Mouse (Mus musculus): Measurements from ENCODE around the gene Kifc3. TPM values are rescaled to one million over a fixed set of nuclear protein-coding genes. Genes with fewer than 3 reads are reported as not detected.

Kifc3 gene
- total and polyA plus RNA-seq, 3 experiments, result 10.6 to 19.1 TPM; not detected in 1

GRCm38 (mm10) chr8:95156108-95156507 is 46.5 kb downstream of the Kifc3 start:
- H3K79me2 ChIP-seq (ENCODE audit: control insufficient read depth, insufficient read depth, low read length, poor library complexity), result no peaks in the 10 kb centered on the region
- H3K4me1 ChIP-seq (ENCODE audit: control insufficient read depth in 1 of 2, insufficient read depth in 2 of 2, low read length in 2 of 2), result peaks cover 0 to 2% of the 10 kb centered on the region in 2 experiments; a peak in 2 of 4 replicates
- H3K4me3 ChIP-seq (ENCODE audit: control insufficient read depth in 1 of 2, insufficient read depth in 1 of 2, low read depth in 2 of 2, low read length in 2 of 2), result no peak overlapping the region
- no peaks in the 10 kb centered on the region; a peak in 1 of 4 replicates for H3K27me3 ChIP-seq (ENCODE audit: control insufficient read depth in 1 of 2, insufficient read depth in 2 of 2, low read length in 2 of 2)
- no peak overlapping the region for H3K9ac ChIP-seq (ENCODE audit: control insufficient read depth, low read depth, low read length, poor library complexity, severe bottlenecking)
- no peak overlapping the region for H3K27ac ChIP-seq (ENCODE audit: control insufficient read depth, low read depth, low read length)
- TF ChIP-seq GATA1 (IDR thresholded peaks at IDR 0.05; ENCODE audit: low read depth, low read length), result no peak
- TF ChIP-seq MYB (IDR thresholded peaks at IDR 0.05; ENCODE audit: low read depth, low read length), result no peak
- no peak for TF ChIP-seq ZMIZ1 (IDR thresholded peaks at IDR 0.05; ENCODE audit: low read depth, low read length)
- TF ChIP-seq ELF1 (IDR thresholded peaks at IDR 0.05; ENCODE audit: low read depth, low read length), result no peak
- TF ChIP-seq TBP (IDR thresholded peaks at IDR 0.05; ENCODE audit: low read depth, low read length), result no peak
- no peak for TF ChIP-seq ZC3H11A (IDR thresholded peaks at IDR 0.05; ENCODE audit: low read depth, low read length)
- no peak for TF ChIP-seq RAD21 (IDR thresholded peaks at IDR 0.05; ENCODE audit: low read depth, low read length)
- TF ChIP-seq EP300 (IDR thresholded peaks at IDR 0.05; ENCODE audit: low read depth in 1 of 2, low read length in 2 of 2), result peak in 1 of 2 experiments; percentile 54; a peak in 2 of 4 replicates
- no peak for TF ChIP-seq POLR2AphosphoS5 (IDR thresholded peaks at IDR 0.05; ENCODE audit: borderline replicate concordance, low read depth, low read length)
- TF ChIP-seq USF1 (IDR thresholded peaks at IDR 0.05; ENCODE audit: low read depth, low read length), result no peak
- no peak for TF ChIP-seq MEF2A (IDR thresholded peaks at IDR 0.05; ENCODE audit: extremely low read depth, insufficient replicate concordance, low read depth, low read length, poor library complexity, severe bottlenecking)
- 0 out of 2 replicates have a peak, but pooled peaks have one; percentile 15 for TF ChIP-seq ETS1 (IDR thresholded peaks at IDR 0.05; ENCODE audit: low read depth, low read length)
- no peak for TF ChIP-seq MAFK (IDR thresholded peaks at IDR 0.05; ENCODE audit: borderline replicate concordance, low read depth, low read length)
- TF ChIP-seq ZKSCAN1 (IDR thresholded peaks at IDR 0.05; ENCODE audit: low read depth, low read length), result no peak
- TF ChIP-seq CHD1 (IDR thresholded peaks at IDR 0.05; ENCODE audit: low read depth, low read length), result no peak
- no peak for TF ChIP-seq HCFC1 (IDR thresholded peaks at IDR 0.05; ENCODE audit: low read depth, low read length)
- TF ChIP-seq NRF1 (IDR thresholded peaks at IDR 0.05; ENCODE audit: insufficient read depth, low read depth, low read length, poor library complexity, severe bottlenecking), result no peak
- TF ChIP-seq SMC3 (IDR thresholded peaks at IDR 0.05; ENCODE audit: low read depth, low read length), result no peak
- peak; percentile 65; the same call in 1 of the 2 replicates for TF ChIP-seq TCF12 (IDR thresholded peaks at IDR 0.05; ENCODE audit: low read depth, low read length)
- TF ChIP-seq USF2 (IDR thresholded peaks at IDR 0.05; ENCODE audit: borderline replicate concordance in 1 of 2, insufficient read depth in 1 of 2, low read depth in 1 of 2, low read length in 2 of 2), result no peak
- TF ChIP-seq JUND (IDR thresholded peaks at IDR 0.05; ENCODE audit: low read depth, low read length), result no peak
- no peak for TF ChIP-seq MXI1 (IDR thresholded peaks at IDR 0.05; ENCODE audit: low read depth, low read length)
- TF ChIP-seq ZNF384 (IDR thresholded peaks at IDR 0.05; ENCODE audit: low read depth, low read length), result no peak
- no peak for TF ChIP-seq MAZ (IDR thresholded peaks at IDR 0.05; ENCODE audit: low read depth, low read length)
- TF ChIP-seq MYC (IDR thresholded peaks at IDR 0.05; ENCODE audit: low read depth, low read length), result no peak
- no peak for TF ChIP-seq KAT2A (conservative IDR thresholded peaks at IDR 0.05; ENCODE audit: low read depth, low read length)
- TF ChIP-seq E2F4 (IDR thresholded peaks at IDR 0.05; ENCODE audit: borderline replicate concordance, low read depth, low read length), result no peak
- TF ChIP-seq POLR2A (IDR thresholded peaks at IDR 0.05; ENCODE audit: control insufficient read depth in 1 of 2, insufficient read depth in 1 of 2, low read depth in 1 of 2, low read length in 2 of 2, poor library complexity in 1 of 2), result no peak
- TF ChIP-seq TAL1 (IDR thresholded peaks at IDR 0.05; ENCODE audit: low read length), result peak; percentile 43; the same call in 1 of the 2 replicates
- TF ChIP-seq BHLHE40 (IDR thresholded peaks at IDR 0.05; ENCODE audit: borderline replicate concordance, low read depth, low read length), result no peak
- no peak for TF ChIP-seq GABPA (IDR thresholded peaks at IDR 0.05; ENCODE audit: low read depth, low read length)
- TF ChIP-seq UBTF (IDR thresholded peaks at IDR 0.05; ENCODE audit: borderline replicate concordance, insufficient read depth, low read depth, low read length), result no peak
- TF ChIP-seq MAX (IDR thresholded peaks at IDR 0.05; ENCODE audit: low read length), result no peak
- no peaks in the 10 kb centered on the region for H3K36me3 ChIP-seq (ENCODE audit: control insufficient read depth in 1 of 2, insufficient read depth in 2 of 2, low read length in 2 of 2)
- no peaks in the 10 kb centered on the region for H3K9me3 ChIP-seq (replicated peaks; ENCODE audit: insufficient read depth, low read length)
- DNase-seq (ENCODE audit: low read depth, low spot score), result peak; percentile 25

Measured in MEL (cell line).